12 mouse cellular contexts compared by ENCODE assay signal in genomic region chr9:69757254-69757653, GRCm38 (mm10). TPM values are rescaled to one million over a fixed set of nuclear protein-coding genes. Genes with fewer than 3 reads are reported as not detected.
DNase-seq lines count a peak whose midpoint lies in the region; ATAC-seq and TF ChIP-seq lines count a peak whose summit lies in the region.
"Had no signal": no experiment of that assay in that cellular context is flagged by ENCODE, and none has a peak within 500 bp of the region (broad histone marks: within the 10 kb centered on the region; RNA-seq: fewer than 3 reads in every experiment).

No protein-coding gene starts in this region.

- H3K4me2 ChIP-seq in intestine, embryonic 14.5 days (ENCODE audit: low read length): no peak overlapping the region
- no peak overlapping the region for H3K4me2 ChIP-seq in intestine, postnatal 0 days (replicated peaks; ENCODE audit: low read depth)
- H3K4me2 ChIP-seq in hindbrain, embryonic 15.5 days: peak overlapping the region; percentile 22
- peak overlapping the region; percentile 40 for H3K4me2 ChIP-seq in midbrain, postnatal 0 days (ENCODE audit: low read depth, low read length, poor library complexity, severe bottlenecking)
- H3K4me2 ChIP-seq: embryonic facial prominence, embryonic 13.5 days had no signal

- peaks cover 92% of the 10 kb centered on the region for H3K27me3 ChIP-seq in intestine, embryonic 14.5 days (replicated peaks; ENCODE audit: control insufficient read depth, insufficient read depth, low read length)
- peaks cover 96% of the 10 kb centered on the region for H3K27me3 ChIP-seq in intestine, postnatal 0 days (replicated peaks; ENCODE audit: control insufficient read depth, insufficient read depth, low read length)
- H3K27me3 ChIP-seq in hindbrain, embryonic 15.5 days: peaks cover 58% of the 10 kb centered on the region
- H3K27me3 ChIP-seq in midbrain, postnatal 0 days (ENCODE audit: insufficient read depth, low read length): peaks cover 62% of the 10 kb centered on the region

- no peak overlapping the region for H3K4me3 ChIP-seq in intestine, embryonic 14.5 days (ENCODE audit: low read depth, low read length)
- H3K4me3 ChIP-seq in intestine, postnatal 0 days (ENCODE audit: low read depth, low read length): no peak overlapping the region
- 0 out of 2 replicates have a peak overlapping the region, but pooled peaks have one; percentile 7 for H3K4me3 ChIP-seq in hindbrain, embryonic 15.5 days
- peak overlapping the region; percentile 40; the same call in 1 of the 2 replicates for H3K4me3 ChIP-seq in midbrain, postnatal 0 days (ENCODE audit: low read depth, low read length)
- H3K4me3 ChIP-seq: embryonic facial prominence, embryonic 13.5 days had no signal

- H3K27ac ChIP-seq in intestine, embryonic 14.5 days (ENCODE audit: low read depth): no peak overlapping the region
- H3K27ac ChIP-seq in intestine, postnatal 0 days (ENCODE audit: low read depth, low read length): no peak overlapping the region
- 0 out of 2 replicates have a peak overlapping the region, but pooled peaks have one; percentile 21 for H3K27ac ChIP-seq in hindbrain, embryonic 15.5 days (replicated peaks)
- no peak overlapping the region for H3K27ac ChIP-seq in midbrain, postnatal 0 days (ENCODE audit: low read depth, low read length)
- H3K27ac ChIP-seq: embryonic facial prominence, embryonic 13.5 days had no signal

- no peaks in the 10 kb centered on the region for H3K4me1 ChIP-seq in intestine, embryonic 14.5 days (replicated peaks; ENCODE audit: control insufficient read depth, insufficient read depth, low read length)
- H3K4me1 ChIP-seq in intestine, postnatal 0 days (replicated peaks; ENCODE audit: control insufficient read depth, insufficient read depth, low read length): no peaks in the 10 kb centered on the region
- peaks cover 18% of the 10 kb centered on the region for H3K4me1 ChIP-seq in hindbrain, embryonic 15.5 days (replicated peaks)
- H3K4me1 ChIP-seq in midbrain, postnatal 0 days (ENCODE audit: insufficient read depth, low read length): no peaks in the 10 kb centered on the region

- H3K36me3 ChIP-seq in intestine, embryonic 14.5 days (ENCODE audit: control insufficient read depth, insufficient read depth, low read length): no peaks in the 10 kb centered on the region
- H3K36me3 ChIP-seq in intestine, postnatal 0 days (ENCODE audit: control insufficient read depth, insufficient read depth): no peaks in the 10 kb centered on the region
- H3K36me3 ChIP-seq in hindbrain, embryonic 15.5 days: no peaks in the 10 kb centered on the region
- H3K36me3 ChIP-seq in midbrain, postnatal 0 days (ENCODE audit: insufficient read depth, low read length): no peaks in the 10 kb centered on the region
- H3K36me3 ChIP-seq: embryonic facial prominence, embryonic 13.5 days had no signal

- intact Hi-C loops in left cerebral cortex, postnatal 14 days (cut with DNase I): loop anchor here (5.0 kb wide), 1 partner anchor 90 kb away; no protein-coding TSS in a partner anchor

- no peak for TF ChIP-seq CTCF in intestine, postnatal 0 days (IDR thresholded peaks at IDR 0.05; ENCODE audit: low read depth)
- TF ChIP-seq CTCF in midbrain, postnatal 0 days (IDR thresholded peaks at IDR 0.05): no peak

- WGBS in intestine, embryonic 14.5 days: 27% methylated on average over 4 of the region's 4 CpGs
- WGBS in intestine, postnatal 0 days: 15% methylated on average over 4 of the region's 4 CpGs
- WGBS in hindbrain, embryonic 15.5 days: 11% methylated on average over 4 of the region's 4 CpGs
- 22% methylated on average over 4 of the region's 4 CpGs for WGBS in midbrain, postnatal 0 days

- H3K9ac ChIP-seq in intestine, embryonic 14.5 days (ENCODE audit: low read length): no peak overlapping the region
- H3K9ac ChIP-seq in intestine, postnatal 0 days (ENCODE audit: low read depth, low read length): no peak overlapping the region
- H3K9ac ChIP-seq in hindbrain, embryonic 15.5 days: no peak overlapping the region
- no peak overlapping the region for H3K9ac ChIP-seq in midbrain, postnatal 0 days (replicated peaks; ENCODE audit: low read length, poor library complexity, severe bottlenecking)
- H3K9ac ChIP-seq: embryonic facial prominence, embryonic 13.5 days had no signal

- ATAC-seq in intestine, embryonic 14.5 days (replicated peaks; ENCODE audit: low FRiP score, low TSS enrichment, low read depth): no peak
- no peak for ATAC-seq in intestine, postnatal 0 days
- no peak for ATAC-seq in hindbrain, embryonic 15.5 days (ENCODE audit: low FRiP score, low read depth)
- no peak for ATAC-seq in midbrain, postnatal 0 days (ENCODE audit: low FRiP score)

- no peaks in the 10 kb centered on the region for H3K9me3 ChIP-seq in intestine, embryonic 14.5 days (ENCODE audit: control insufficient read depth, low read length)
- H3K9me3 ChIP-seq in intestine, postnatal 0 days (ENCODE audit: control insufficient read depth): no peaks in the 10 kb centered on the region
- no peaks in the 10 kb centered on the region for H3K9me3 ChIP-seq in hindbrain, embryonic 15.5 days
- H3K9me3 ChIP-seq in midbrain, postnatal 0 days (ENCODE audit: low read length): no peaks in the 10 kb centered on the region
- H3K9me3 ChIP-seq: embryonic facial prominence, embryonic 13.5 days had no signal

- peak; percentile 57 for DNase-seq in intestine, embryonic 14.5 days (ENCODE audit: low spot score)
- no peak for DNase-seq in midbrain, postnatal 0 days (ENCODE audit: low spot score)
- DNase-seq in thymus, postnatal 36 days: peak; percentile 67 to 84
- no peak for DNase-seq in left cerebral cortex, postnatal 14 days (ENCODE audit: low spot score in 2 of 2)
- no peak for DNase-seq in adrenal gland, postnatal 25 days
- DNase-seq in adrenal gland, postnatal 14 days: no peak
- DNase-seq: gastrocnemius, postnatal 10 days; heart, postnatal 36 days; liver had no signal

RNA-seq across cellular contexts. Expression of gene Foxb1, which starts 3.5 kb away (rescaled TPM):
- not detected in 2 replicates for polyA plus RNA-seq in intestine, embryonic 14.5 days (2014; fragmentation: Nextera tagmentation; extraction: Ambion mirVana)
- not detected in 2 replicates for polyA plus RNA-seq in intestine, postnatal 0 days (2015; fragmentation: Nextera tagmentation; extraction: Ambion mirVana)
- polyA plus RNA-seq in hindbrain, embryonic 15.5 days (2015; fragmentation: Nextera tagmentation; extraction: Ambion mirVana): 6.9 and 7.9 TPM in 2 replicates
- 18.0 and 18.1 TPM in 2 replicates for total RNA-seq in midbrain, postnatal 0 days (2014; rRNA removed)
- 16.5 and 18.5 TPM in 2 replicates for polyA plus RNA-seq in midbrain, postnatal 0 days (2015; fragmentation: Nextera tagmentation; extraction: Ambion mirVana)
- not detected for total RNA-seq in left cerebral cortex, postnatal 14 days (2021)
- total RNA-seq in adrenal gland, postnatal 25 days (2021): not detected in 2 replicates
- not detected in 2 replicates for total RNA-seq in adrenal gland, postnatal 14 days (2021)
- total RNA-seq: gastrocnemius, postnatal 10 days; heart, postnatal 36 days had no signal

Comparison
In these comparisons a context has a peak if more than half of its experiments do, and no peak if none do; other contexts are left out.
1. DNase-seq: peak in intestine, embryonic 14.5 days (single experiment) and thymus, postnatal 36 days (2 of 2); none in midbrain, postnatal 0 days (single experiment), left cerebral cortex, postnatal 14 days (0 of 2), adrenal gland, postnatal 25 days (single experiment) and adrenal gland, postnatal 14 days (single experiment).
2. H3K4me2 ChIP-seq: peak in hindbrain, embryonic 15.5 days (single experiment) and midbrain, postnatal 0 days (single experiment); none in intestine, embryonic 14.5 days (single experiment) and intestine, postnatal 0 days (single experiment).
3. H3K4me3 ChIP-seq: peak in hindbrain, embryonic 15.5 days (single experiment) and midbrain, postnatal 0 days (single experiment); none in intestine, embryonic 14.5 days (single experiment) and intestine, postnatal 0 days (single experiment).
4. RNA of gene Foxb1, which starts 3.5 kb away (total RNA-seq): 18.0 to 18.1 TPM in midbrain, postnatal 0 days; not detected in left cerebral cortex, postnatal 14 days, not detected in adrenal gland, postnatal 25 days and not detected in adrenal gland, postnatal 14 days; every median in the first group is over 10 times any median in the second.